Mouse (Mus musculus) ES-E14 (cell line): ENCODE measurements around the gene Zfyve1. TPM values are rescaled to one million over a fixed set of nuclear protein-coding genes. Genes with fewer than 3 reads are reported as not detected.
A peak's percentile ranks its signal among the peaks of the same experiment; 100 is the strongest.
"Not testable (repeated sequence)": the region's sequence is repeated elsewhere in the genome, so short reads cannot be mapped to it uniquely, and the experiment has no call there.

Experiments
- DNase-seq: peaks from one replicate; pipeline ENCODE4 v3.0.0-alpha.2; 2013; ENCODE audit warnings: low read depth, low spot score
- H3K27ac ChIP-seq: 2 replicates; pipeline ENCODE4 v1.5.1; 2012; ENCODE audit warnings: low read depth, mild to moderate bottlenecking, low read length, moderate library complexity, mixed read lengths; ENCODE audit not compliant: poor library complexity, insufficient read depth, severe bottlenecking
- H3K36me3 ChIP-seq: 2 replicates; pipeline ENCODE4 v1.6.1; 2012; ENCODE audit warnings: mild to moderate bottlenecking, low read length, moderate library complexity, mixed read lengths; ENCODE audit not compliant: control insufficient read depth, poor library complexity, insufficient read depth, severe bottlenecking
- H3K4me1 ChIP-seq, 2 experiments: fragments of 150-350 bp in 1 of 2; sonication (generic) in 1 of 2; 2 replicates each; pipeline ENCODE4 v1.6.1; 2012; ENCODE audit warnings: low read length in 2 of 2, mild to moderate bottlenecking in 1 of 2, mixed read lengths in 1 of 2; ENCODE audit not compliant: control insufficient read depth in 2 of 2, insufficient read depth in 2 of 2, poor library complexity in 1 of 2
- H3K4me3 ChIP-seq, 2 experiments: fragments of 150-350 bp in 1 of 2; sonication (generic) in 1 of 2; 2 replicates each; pipeline ENCODE4 v1.5.1; 2012; ENCODE audit warnings: low read length in 2 of 2, low read depth in 1 of 2, mild to moderate bottlenecking in 1 of 2, mixed read lengths in 1 of 2; ENCODE audit not compliant: insufficient read depth in 1 of 2, poor library complexity in 1 of 2, severe bottlenecking in 1 of 2
- H3K9ac ChIP-seq: 2 replicates; pipeline ENCODE4 v1.6.1; 2012; ENCODE audit warnings: low read depth, mild to moderate bottlenecking, low read length, mixed read lengths; ENCODE audit not compliant: poor library complexity, insufficient read depth, severe bottlenecking
- H3K9me3 ChIP-seq: fragments of 150-350 bp; sonication (generic); 2 replicates; pipeline ENCODE4 v1.6.1; 2012; ENCODE audit warnings: low read depth, mild to moderate bottlenecking, low read length; ENCODE audit not compliant: control insufficient read depth, insufficient read depth
- CHD2 ChIP-seq: IDR thresholded peaks from 2 replicates; pipeline ENCODE4 v1.6.1; 2014; ENCODE audit warnings: mild to moderate bottlenecking, low read depth, low read length, inconsistent platforms
- HCFC1 ChIP-seq: IDR thresholded peaks from 2 replicates; pipeline ENCODE4 v1.6.1; 2012; ENCODE audit warnings: low read length, inconsistent platforms, borderline replicate concordance; ENCODE audit not compliant: insufficient read depth
- MAFK ChIP-seq: IDR thresholded peaks from 2 replicates; pipeline ENCODE4 v1.6.1; 2014; ENCODE audit warnings: mild to moderate bottlenecking, low read depth, low read length, inconsistent platforms; ENCODE audit not compliant: insufficient read depth
- ZC3H11A ChIP-seq: IDR thresholded peaks from 2 replicates; pipeline ENCODE4 v1.6.1; 2012; ENCODE audit warnings: low read depth, mild to moderate bottlenecking, inconsistent platforms, low read length, borderline replicate concordance
- ZNF384 ChIP-seq: IDR thresholded peaks from 2 replicates; pipeline ENCODE4 v1.6.1; 2012; ENCODE audit warnings: low read depth, low read length, inconsistent platforms
- in situ Hi-C, 2 experiments: fragments of 600-800 bp; cut with MboI; formaldehyde crosslinking; loops; one replicate each; pipeline ENCODE4 v1.15.1; 2025; ENCODE audit warnings: low sequenced_read_pairs in 2 of 2, inconsistent platforms in 1 of 2; ENCODE audit not compliant: unreplicated experiment in 2 of 2
- total RNA-seq: library from RNA; depleted of rRNA; stranded (reverse); fragments of 300-350 nt; gene quantifications from 2 replicates; pipeline ENCODE4 v1.2.3, GENCODE M21; 2012

Gene Zfyve1
- total RNA-seq, 1 experiment = 38.2 TPM

DNA sequence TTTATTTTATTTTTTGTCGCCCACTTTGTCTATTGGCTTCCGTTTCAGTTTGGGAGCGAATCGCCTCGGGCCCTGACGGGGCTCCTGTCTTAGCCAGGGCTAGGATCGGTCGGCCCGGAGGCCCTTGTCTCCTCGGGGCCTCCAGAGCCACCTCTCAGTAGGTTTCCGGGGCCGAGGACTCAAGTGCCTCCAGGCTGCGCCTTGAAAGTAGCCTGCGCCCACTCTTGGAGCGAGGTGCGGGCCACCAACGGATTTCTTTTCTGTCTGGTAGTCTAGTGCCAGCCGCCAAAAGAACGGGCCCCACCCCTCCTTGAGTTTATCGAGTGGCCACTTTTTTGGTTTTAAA is 35.6 kb upstream of the Zfyve1 start:
- H3K9ac ChIP-seq = peak overlapping the region; percentile 99
- H3K27ac ChIP-seq = peak overlapping the region; percentile 97
- DNase-seq = peak; percentile 28
- no peaks in the 10 kb centered on the region for H3K9me3 ChIP-seq
- peaks cover 6% of the 10 kb centered on the region for H3K36me3 ChIP-seq
- in situ Hi-C loops = no loop called here
- no peak for TF ChIP-seq MAFK
- no peak for TF ChIP-seq CHD2
- TF ChIP-seq HCFC1 = no peak
- no peak for TF ChIP-seq ZC3H11A
- TF ChIP-seq ZNF384 = no peak
- 0 out of 4 replicates have a peak, but pooled peaks cover 0 to 4% of the 10 kb centered on the region in 2 experiments for H3K4me1 ChIP-seq
- H3K4me3 ChIP-seq = peak overlapping the region; percentile 89 to 97

DNA sequence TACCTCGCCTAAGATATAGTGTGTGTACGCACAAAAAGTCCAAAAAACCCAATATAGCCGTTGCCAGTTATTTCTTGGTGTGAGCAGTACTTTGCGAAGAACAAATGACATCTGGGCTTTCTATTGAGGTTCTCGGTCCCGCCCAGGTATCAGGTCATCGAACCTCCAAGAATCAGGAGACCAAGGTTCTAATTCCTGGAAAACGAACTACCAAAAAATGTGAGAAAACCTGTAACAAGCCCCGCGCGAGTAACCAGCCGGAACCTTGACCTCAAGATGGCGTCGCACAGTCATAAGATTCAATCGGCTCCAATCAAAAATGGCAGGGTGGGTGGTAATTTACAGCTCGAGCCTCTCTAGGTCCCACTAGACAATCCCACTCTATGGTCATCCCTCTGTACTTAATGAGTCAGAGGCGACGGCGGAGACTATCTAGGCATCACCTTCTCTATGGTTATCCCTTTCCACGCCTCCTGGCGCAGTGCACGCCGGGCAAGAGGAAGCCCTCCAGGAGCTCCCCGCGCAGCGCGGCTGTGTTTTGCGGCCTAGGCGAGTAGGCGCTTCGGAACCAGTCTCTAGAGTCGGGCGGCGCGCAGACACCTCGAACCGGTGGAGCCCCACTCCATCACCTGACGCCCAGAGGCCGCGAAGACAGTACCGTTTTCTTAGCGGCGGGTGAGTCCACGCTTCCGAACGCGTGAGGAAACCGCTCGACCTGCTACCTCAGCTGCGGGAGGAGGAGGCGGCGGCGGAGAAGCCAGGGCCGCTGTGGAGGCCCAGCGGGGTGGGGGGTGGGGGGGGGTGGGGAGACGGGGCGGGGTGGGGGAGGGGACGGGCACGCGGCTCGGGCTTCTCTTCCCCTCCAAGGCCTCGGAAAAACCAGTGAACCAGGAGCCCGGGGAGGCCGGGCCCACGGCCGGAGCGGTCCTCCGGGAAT is 35.0 kb upstream of the Zfyve1 start:
- in situ Hi-C loops = no loop called here
- Histone ChIP-seq H3K36me3 (peaks cover 3% of the 10 kb centered on the region; the same call in 1 of the 2 replicates), H3K4me1 (0 out of 4 replicates have a peak, but pooled peaks cover 0 to 4% of the 10 kb centered on the region in 2 experiments), H3K27ac (peak overlapping the region; percentile 97), H3K9me3 (no peaks in the 10 kb centered on the region), H3K9ac (peak overlapping the region; percentile 99), H3K4me3 (peak overlapping the region; percentile 89 to 97)
- DNase-seq = peak; percentile 97
- TF ChIP-seq CHD2 (peak; percentile 8; the same call in 1 of the 2 replicates), MAFK (no peak), ZNF384 (no peak), HCFC1 (peak; percentile 78; the same call in 1 of the 2 replicates), ZC3H11A (no peak)

DNA sequence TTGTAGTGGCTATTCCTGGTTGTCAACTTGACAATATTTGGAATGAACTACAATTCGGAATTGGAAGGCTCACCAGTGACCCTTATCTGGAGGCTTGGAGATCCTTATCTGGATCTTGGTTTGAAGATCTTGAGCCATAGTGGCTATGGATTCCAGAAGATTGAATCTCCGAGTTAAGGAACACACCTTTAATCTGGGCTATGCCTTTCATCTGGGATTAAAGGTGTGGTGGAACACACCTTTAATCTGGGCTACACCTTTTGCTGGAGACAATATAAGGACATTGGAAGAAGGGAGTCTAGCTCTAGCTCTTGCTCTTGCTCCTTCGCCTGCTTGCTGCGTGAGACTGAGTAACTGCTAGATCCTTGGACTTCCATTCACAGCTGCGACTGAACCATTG is 33.9 kb upstream of the Zfyve1 start, which contains the start of gene Rbm25:
Rbm25 (plus strand) TSS at position 301 of the 400 bp plus-strand sequence.
- H3K9me3 ChIP-seq, H3K36me3 ChIP-seq, DNase-seq, in situ Hi-C loops, H3K4me1 ChIP-seq: not testable (repeated sequence)
- H3K9ac ChIP-seq = peak within 1 kb of the TSS; percentile 99
- H3K27ac ChIP-seq = peak within 1 kb of the TSS; percentile 88; the same call in 1 of the 2 replicates
- peak within 1 kb of the TSS; percentile 89 to 97 for H3K4me3 ChIP-seq

DNA sequence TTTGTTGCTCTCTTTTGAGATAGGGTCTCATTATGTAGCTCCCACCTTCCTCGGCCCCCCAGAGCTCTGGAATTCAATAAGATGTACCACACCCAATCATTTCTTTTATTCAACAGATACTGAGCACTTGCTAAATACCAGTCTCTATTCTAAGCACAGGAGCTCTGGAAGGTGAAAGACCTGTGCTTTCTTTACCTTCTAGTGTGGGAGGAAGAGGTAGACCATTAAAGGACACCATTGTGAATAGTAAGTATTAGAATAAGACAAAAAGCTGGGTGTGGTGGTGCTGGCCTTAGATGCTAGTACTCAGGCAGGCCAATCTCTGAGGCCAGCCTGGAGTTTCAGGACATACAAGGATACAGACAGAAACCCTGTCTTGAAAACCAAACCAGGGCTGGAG is 27.3 kb upstream of the Zfyve1 start:
- Histone ChIP-seq H3K9ac (no peak overlapping the region), H3K36me3 (no peaks in the 10 kb centered on the region), H3K4me1 (0 out of 4 replicates have a peak, but pooled peaks cover 0 to 2% of the 10 kb centered on the region in 2 experiments), H3K9me3 (no peaks in the 10 kb centered on the region), H3K27ac (peak overlapping the region; percentile 2; the same call in 1 of the 2 replicates), H3K4me3 (no peak overlapping the region)
- DNase-seq = peak; percentile 38
- TF ChIP-seq CHD2 (0 out of 2 replicates have a peak, but pooled peaks have one; percentile 16), ZNF384 (no peak)
- in situ Hi-C loops = no loop called here
